Mouse (Mus musculus): ENCODE measurements around the gene Cyb561.

Gene Cyb561

GRCm38 (mm10) chr11:105953402-105953801 lies 266 bp upstream of the Cyb561 start:
- peak; percentile 76 for DNase-seq (ENCODE audit: extremely low read depth, low read depth, low spot score)

- DNase-seq (ENCODE audit: extremely low read depth, low read depth, low spot score), result no peak
Measured at GRCm38 (mm10) chr11:105952111-105952510, 1.0 kb downstream of the Cyb561 start.

GRCm38 (mm10) chr11:105951601-105952044 lies 1.5 kb downstream of the Cyb561 start:
- no peak for DNase-seq (ENCODE audit: extremely low read depth, low read depth, low spot score)

- no peak for DNase-seq (ENCODE audit: extremely low read depth, low read depth, low spot score)
Measured at GRCm38 (mm10) chr11:105950519-105950918, 2.6 kb downstream of the Cyb561 start.

- no peak for DNase-seq (ENCODE audit: extremely low read depth, low read depth, low spot score)
Measured at GRCm38 (mm10) chr11:105948255-105948654, 4.9 kb downstream of the Cyb561 start.

- DNase-seq (ENCODE audit: extremely low read depth, low read depth, low spot score), result peak; percentile 56
Measured at GRCm38 (mm10) chr11:105946694-105947154, 6.4 kb downstream of the Cyb561 start.

- peak; percentile 90 for DNase-seq (ENCODE audit: extremely low read depth, low read depth, low spot score)
Measured at GRCm38 (mm10) chr11:105944770-105945672, 8.1 kb downstream of the Cyb561 start.

- no peak for DNase-seq (ENCODE audit: extremely low read depth, low read depth, low spot score)
Measured at GRCm38 (mm10) chr11:105944126-105944621, 9.0 kb downstream of the Cyb561 start.

- DNase-seq (ENCODE audit: extremely low read depth, low read depth, low spot score), result no peak
Measured at GRCm38 (mm10) chr11:105943133-105944102, 9.7 kb downstream of the Cyb561 start.

GRCm38 (mm10) chr11:105941973-105942372 lies 11.2 kb downstream of the Cyb561 start:
- no peak for DNase-seq (ENCODE audit: extremely low read depth, low read depth, low spot score)

- DNase-seq (ENCODE audit: extremely low read depth, low read depth, low spot score), result no peak
Measured at GRCm38 (mm10) chr11:105938771-105939170, 14.4 kb downstream of the Cyb561 start.

- DNase-seq (ENCODE audit: extremely low read depth, low read depth, low spot score), result no peak
Measured at GRCm38 (mm10) chr11:105936974-105937373, 16.2 kb downstream of the Cyb561 start.

- DNase-seq (ENCODE audit: extremely low read depth, low read depth, low spot score), result no peak
Measured at GRCm38 (mm10) chr11:105936200-105936599, 16.9 kb downstream of the Cyb561 start.

- DNase-seq (ENCODE audit: extremely low read depth, low read depth, low spot score), result no peak
Measured at GRCm38 (mm10) chr11:105935496-105935895, 17.6 kb downstream of the Cyb561 start.

- DNase-seq (ENCODE audit: extremely low read depth, low read depth, low spot score), result peak; percentile 76
Measured at GRCm38 (mm10) chr11:105934816-105935215, 18.3 kb downstream of the Cyb561 start.

GRCm38 (mm10) chr11:105934303-105934711 lies 18.8 kb downstream of the Cyb561 start:
- DNase-seq (ENCODE audit: extremely low read depth, low read depth, low spot score), result no peak

GRCm38 (mm10) chr11:105933746-105934145 lies 19.4 kb downstream of the Cyb561 start:
- no peak for DNase-seq (ENCODE audit: extremely low read depth, low read depth, low spot score)

- no peak for DNase-seq (ENCODE audit: extremely low read depth, low read depth, low spot score)
Measured at GRCm38 (mm10) chr11:105931380-105931779, 21.8 kb downstream of the Cyb561 start.

- no peak for DNase-seq (ENCODE audit: extremely low read depth, low read depth, low spot score)
Measured at GRCm38 (mm10) chr11:105928171-105928570, 25.0 kb downstream of the Cyb561 start.

GRCm38 (mm10) chr11:105927065-105928030 lies 25.8 kb downstream of the Cyb561 start:
- no peak for DNase-seq (ENCODE audit: extremely low read depth, low read depth, low spot score)

All from fat pad, adult 2 months (tissue).